Mouse (Mus musculus) lung, embryonic 14.5 days (tissue): ENCODE data around the gene Hormad1. TPM values are rescaled to one million over a fixed set of nuclear protein-coding genes. Genes with fewer than 3 reads are reported as not detected.

Source experiments
- ATAC-seq: fragments of 200-750 bp; cut with Nextera tagmentation; 2 replicates; pipeline ENCODE4 v1.8.0; 2017; ENCODE audit warnings: mild to moderate bottlenecking, moderate TSS enrichment, moderate library complexity; ENCODE audit not compliant: insufficient read depth
- DNase-seq: peaks from one replicate; pipeline ENCODE4 v3.0.0-alpha.2; 2015
- H3K27ac ChIP-seq: fragments of 300-500 bp; sonication (generic); 2 replicates; pipeline ENCODE4 v1.5.1; 2014; ENCODE audit warnings: low read depth, mild to moderate bottlenecking, moderate library complexity
- H3K27me3 ChIP-seq: fragments of 300-500 bp; sonication (generic); 2 replicates; pipeline ENCODE4 v1.6.1; 2014; ENCODE audit warnings: low read length, control low read depth; ENCODE audit not compliant: insufficient read depth
- H3K36me3 ChIP-seq: fragments of 300-500 bp; sonication (generic); 2 replicates; pipeline ENCODE4 v1.6.1; 2014; ENCODE audit warnings: control low read depth; ENCODE audit not compliant: insufficient read depth
- H3K4me1 ChIP-seq: fragments of 300-500 bp; sonication (generic); 2 replicates; pipeline ENCODE4 v1.6.1; 2014; ENCODE audit warnings: antibody characterized with exemption, control low read depth; ENCODE audit not compliant: insufficient read depth
- H3K4me2 ChIP-seq: fragments of 300-500 bp; sonication (generic); 2 replicates; pipeline ENCODE4 v1.6.1; 2014; ENCODE audit warnings: mild to moderate bottlenecking
- H3K4me3 ChIP-seq: fragments of 300-500 bp; sonication (generic); 2 replicates; pipeline ENCODE4 v1.5.1; 2014; ENCODE audit warnings: low read depth, low read length
- H3K9ac ChIP-seq: fragments of 300-500 bp; sonication (generic); 2 replicates; pipeline ENCODE4 v1.6.1; 2014
- H3K9me3 ChIP-seq: fragments of 300-500 bp; sonication (generic); 2 replicates; pipeline ENCODE4 v1.6.1; 2016; ENCODE audit warnings: low read depth, low read length, control low read depth
- CTCF ChIP-seq: IDR thresholded peaks from 2 replicates; pipeline ENCODE4 v1.5.1; 2016; ENCODE audit warnings: antibody characterized with exemption, low read depth
- WGBS: fragments of 180-500 bp; shearing (Covaris S2); extraction: QIAGEN DNeasy Blood & Tissue Kit; methylation state at CpG from one replicate; pipeline ENCODE4 v1.1.7; 2014; 5-methylcytosine and 5-hydroxymethylcytosine counted together
- polyA plus RNA-seq: library from polyadenylated mRNA; unstranded; fragments of >200 nt; fragmentation: Nextera tagmentation; extraction: Ambion mirVana; gene quantifications from 2 replicates; pipeline ENCODE4 v1.2.1, GENCODE M21; 2014

The Hormad1 gene
- polyA plus RNA-seq, 1 experiment from 2014 or later: not detected

DNA sequence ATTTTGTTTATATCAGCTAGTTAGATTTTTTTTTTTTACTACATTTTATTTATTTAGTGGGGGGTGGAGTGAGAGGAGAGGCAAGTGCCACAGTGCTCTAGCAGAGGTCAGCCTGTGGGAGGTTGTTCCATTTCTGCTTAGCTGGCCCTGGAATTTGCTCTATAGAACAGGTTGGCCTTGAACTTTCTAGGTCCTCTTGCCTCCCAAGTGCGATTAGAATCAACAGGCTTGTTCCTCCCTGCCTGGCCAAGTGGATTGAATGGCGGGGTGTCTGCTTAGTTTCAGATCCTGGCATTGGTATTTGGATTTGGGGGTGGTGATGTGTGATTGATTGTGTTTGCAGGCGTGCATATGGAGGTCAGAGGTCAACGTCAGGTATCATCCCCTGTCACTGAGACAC, 76.6 kb downstream of the Hormad1 start:
- no peak overlapping the region for H3K4me3 ChIP-seq
- no peak for DNase-seq
- ATAC-seq: no peak
- H3K4me1 ChIP-seq: no peaks in the 10 kb centered on the region
- H3K9me3 ChIP-seq: no peaks in the 10 kb centered on the region
- peaks cover 71% of the 10 kb centered on the region for H3K36me3 ChIP-seq
- H3K9ac ChIP-seq: no peak overlapping the region
- no peak overlapping the region for H3K4me2 ChIP-seq
- no peaks in the 10 kb centered on the region for H3K27me3 ChIP-seq
- 70% methylated on average over 4 of the region's 4 CpGs for WGBS
- TF ChIP-seq CTCF: no peak
- H3K27ac ChIP-seq: no peak overlapping the region

Other genes starting within 250 kb of the Hormad1 start
- gene Cers2, start 244.9 kb upstream of the Hormad1 start, polyA plus RNA-seq: 170 and 185 TPM in 2 replicates
- 50.7 and 52.0 TPM in 2 replicates for gene Setdb1, start 202.5 kb upstream of the Hormad1 start, polyA plus RNA-seq
- not detected in 2 replicates for gene 4930558C23Rik, start 156.8 kb upstream of the Hormad1 start, polyA plus RNA-seq
- 40.1 and 41.0 TPM in 2 replicates for gene Arnt, start 125.3 kb upstream of the Hormad1 start, polyA plus RNA-seq
- 2.6 and 2.8 TPM in 2 replicates for gene Ctsk, start 60.4 kb upstream of the Hormad1 start, polyA plus RNA-seq
- gene Ctss, start 32.9 kb upstream of the Hormad1 start, polyA plus RNA-seq: 20.6 and 24.3 TPM in 2 replicates
- 29.3 and 30.8 TPM in 2 replicates for gene Golph3l, start 29.3 kb downstream of the Hormad1 start, polyA plus RNA-seq
- gene Ensa, start 65.3 kb downstream of the Hormad1 start, polyA plus RNA-seq: 64.8 and 66.7 TPM in 2 replicates
- 82.3 and 83.2 TPM in 2 replicates for gene Mcl1, start 99.1 kb downstream of the Hormad1 start, polyA plus RNA-seq
- 1.6 and 4.0 TPM in 2 replicates for gene Adamtsl4, start 128.2 kb downstream of the Hormad1 start, polyA plus RNA-seq
- gene Ecm1, start 179.9 kb downstream of the Hormad1 start, polyA plus RNA-seq: 23.5 and 27.7 TPM in 2 replicates
- 47.5 and 52.3 TPM in 2 replicates for gene Tars2, start 200.5 kb downstream of the Hormad1 start, polyA plus RNA-seq